Mouse (Mus musculus) erythroblast, embryonic 14.5 days (primary cell): ENCODE results near the gene Sowahd.

Experiments
- GATA1 ChIP-seq: IDR thresholded peaks from 2 replicates; pipeline ENCODE4 v1.6.1; 2012; ENCODE audit warnings: low read length, inconsistent platforms, mixed read lengths
- TAL1 ChIP-seq: IDR thresholded peaks from 3 replicates; pipeline ENCODE4 v1.6.1; 2012; ENCODE audit warnings: low read length, inconsistent platforms, mixed read lengths

- TF ChIP-seq TAL1 (no peak), GATA1 (no peak)
These were observed 20.3 kb upstream of the Sowahd start for GRCm38 (mm10) chrX:37028378-37028777.
